Mouse (Mus musculus) fibroblast of lung, adult 2 months (primary cell): ENCODE results near the gene Naxe.

Source experiments
- DNase-seq: peaks from one replicate; pipeline ENCODE4 v3.0.0-alpha.2; 2011; ENCODE audit warnings: low read depth

Naxe gene

GRCm38 (mm10) chr3:88057902-88058696, at the start of gene Naxe:
Gene Naxe (minus strand): TSS chr3:88058495.
- DNase-seq = peak; percentile 66

DNA sequence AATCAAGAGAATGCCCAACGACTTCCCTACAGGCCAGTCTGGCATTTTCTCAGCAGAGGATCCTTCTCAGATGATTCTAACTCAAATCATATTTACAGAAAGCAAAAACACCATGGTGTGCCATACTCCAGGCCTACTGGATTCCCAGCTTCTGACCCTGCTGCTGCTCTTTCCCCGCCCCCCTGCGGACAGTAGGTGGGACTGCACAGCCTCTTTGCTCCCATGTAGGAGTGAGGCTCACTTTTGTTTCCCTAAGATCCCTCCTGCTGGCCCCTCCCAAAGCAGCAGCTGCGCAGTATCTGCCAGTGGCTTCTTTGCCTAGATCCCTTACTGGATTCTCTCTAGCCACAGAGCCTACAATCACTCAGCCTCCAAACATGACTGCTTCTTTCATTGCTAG, 47.8 kb upstream of the Naxe start:
- no peak for DNase-seq

- DNase-seq = no peak
These were observed 44.3 kb upstream of the Naxe start for GRCm38 (mm10) chr3:88102611-88103010.

DNA sequence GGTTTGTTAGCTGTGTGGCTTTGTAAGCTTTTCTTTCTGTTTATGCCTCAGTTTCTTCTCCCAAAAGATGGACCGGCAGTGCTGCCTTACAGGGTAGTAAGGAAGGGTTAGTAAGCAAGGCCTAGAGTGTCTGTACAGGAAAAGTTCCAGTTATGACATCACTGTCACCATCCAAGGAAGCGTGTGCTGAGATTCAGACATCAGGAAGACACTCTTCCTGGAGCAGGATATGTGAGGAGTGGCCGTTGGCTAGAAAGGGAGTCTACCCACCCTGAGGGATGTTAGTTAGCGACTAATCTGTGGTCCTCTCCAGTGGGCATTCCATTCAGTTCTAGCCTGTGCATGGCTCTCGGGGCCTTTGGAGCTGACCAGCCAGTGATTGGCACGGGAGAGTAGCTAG, 43.9 kb upstream of the Naxe start:
- no peak for DNase-seq

DNA sequence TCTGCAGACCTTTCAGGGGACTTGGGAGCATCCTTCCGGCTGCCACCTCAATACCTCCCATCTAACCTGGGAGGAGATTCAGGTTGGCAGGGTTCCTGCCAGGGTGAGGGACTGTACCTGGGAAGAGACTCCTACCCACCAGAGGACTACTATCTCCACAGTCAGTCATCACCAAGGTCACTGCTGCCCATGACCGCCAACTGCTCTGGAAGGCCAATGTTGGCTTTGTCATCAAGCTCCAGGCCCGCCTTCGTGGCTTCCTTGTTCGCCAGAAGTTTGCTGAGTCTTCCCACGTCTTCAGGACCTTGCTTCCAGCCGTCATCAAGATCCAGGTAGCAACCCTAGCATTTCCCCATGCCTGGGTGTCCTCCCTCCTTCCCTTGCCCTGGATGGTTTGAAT, 43.4 kb upstream of the Naxe start:
- DNase-seq = no peak

DNA sequence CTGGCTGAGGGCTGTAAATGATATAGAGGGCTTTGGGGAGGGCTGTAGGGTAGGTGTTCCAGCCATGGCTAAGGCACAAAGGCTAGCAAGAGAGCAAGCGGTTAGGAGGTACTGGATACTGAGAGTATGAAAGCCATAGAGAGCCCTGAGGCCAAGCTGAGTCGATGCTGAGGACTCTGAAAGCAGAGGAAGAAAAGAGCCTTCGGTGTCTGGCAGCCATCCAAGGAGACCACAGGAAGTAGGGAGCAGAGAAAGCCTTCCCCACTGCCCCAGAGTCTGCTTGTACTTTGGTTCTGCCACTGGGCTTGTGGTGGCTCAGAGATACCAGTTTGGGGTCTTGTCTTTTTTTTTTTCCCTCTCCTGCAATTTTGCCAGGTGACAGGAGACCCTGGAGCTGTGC, 42.0 kb upstream of the Naxe start:
- DNase-seq = no peak

- DNase-seq = no peak
These were observed 39.4 kb upstream of the Naxe start for GRCm38 (mm10) chr3:88097666-88098065.

DNA sequence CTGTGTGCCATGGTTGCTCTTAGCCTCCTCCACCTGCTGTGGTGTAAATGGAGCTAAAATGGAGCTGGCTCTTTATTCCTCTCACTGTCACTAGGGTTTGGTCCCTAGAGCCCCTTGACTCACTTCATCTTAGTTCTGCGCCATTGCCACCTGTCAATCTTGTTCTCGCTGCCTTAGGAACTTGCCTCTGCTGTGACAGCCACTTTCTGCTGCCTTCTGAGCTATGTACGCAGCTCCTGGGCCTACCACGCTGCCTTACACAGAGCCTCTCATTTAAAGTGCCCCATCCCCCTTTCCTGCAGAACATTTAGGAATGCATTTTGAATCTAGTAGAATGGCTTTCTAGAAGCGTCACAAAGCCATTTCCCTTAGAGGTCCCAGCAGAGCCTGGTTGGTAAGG, 35.8 kb upstream of the Naxe start:
- no peak for DNase-seq

- DNase-seq = no peak
These were observed 32.3 kb upstream of the Naxe start for GRCm38 (mm10) chr3:88090616-88091015.

GRCm38 (mm10) chr3:88090106-88090505, 31.8 kb upstream of the Naxe start:
- no peak for DNase-seq

DNA sequence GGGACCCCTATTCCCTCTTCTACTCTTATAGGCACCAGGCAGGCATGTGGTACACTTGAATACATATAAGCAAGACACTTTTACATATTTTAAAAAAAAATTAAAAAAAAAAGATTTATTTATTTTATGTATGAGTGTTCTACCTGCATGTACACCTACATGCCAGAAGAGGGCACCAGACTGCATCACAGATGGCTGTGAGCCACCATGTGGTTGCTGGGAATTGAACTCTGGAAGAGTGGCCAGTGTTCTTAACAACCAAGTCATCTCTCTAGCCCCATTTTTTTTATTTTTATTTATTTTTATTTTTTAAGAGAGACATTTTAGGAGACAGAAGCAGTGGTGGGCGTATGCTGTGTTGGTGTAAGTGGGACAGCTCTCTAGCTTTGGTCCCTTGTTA, 29.4 kb upstream of the Naxe start:
- DNase-seq = no peak

DNA sequence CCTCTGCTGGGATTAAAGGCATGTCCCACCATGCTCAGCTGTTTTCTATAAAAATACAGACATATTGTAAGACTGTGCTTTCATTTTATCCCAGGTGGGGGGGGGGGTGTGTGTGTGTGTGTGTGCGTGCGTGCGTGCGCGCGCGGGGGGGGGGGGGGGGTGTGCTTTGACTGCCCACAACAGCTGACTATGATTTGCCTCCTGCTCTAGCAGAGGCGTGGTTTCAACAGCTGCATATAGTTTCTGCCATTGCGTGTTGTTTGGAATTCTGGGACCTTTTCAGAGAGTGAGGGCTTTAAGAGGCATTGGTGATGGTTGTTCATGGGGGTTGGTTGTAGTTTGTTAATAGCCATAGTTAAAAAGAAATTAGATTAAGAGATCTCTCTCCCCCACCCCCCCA, 27.2 kb upstream of the Naxe start:
- no peak for DNase-seq

- no peak for DNase-seq
These were observed 25.7 kb upstream of the Naxe start for GRCm38 (mm10) chr3:88084001-88084400.

DNA sequence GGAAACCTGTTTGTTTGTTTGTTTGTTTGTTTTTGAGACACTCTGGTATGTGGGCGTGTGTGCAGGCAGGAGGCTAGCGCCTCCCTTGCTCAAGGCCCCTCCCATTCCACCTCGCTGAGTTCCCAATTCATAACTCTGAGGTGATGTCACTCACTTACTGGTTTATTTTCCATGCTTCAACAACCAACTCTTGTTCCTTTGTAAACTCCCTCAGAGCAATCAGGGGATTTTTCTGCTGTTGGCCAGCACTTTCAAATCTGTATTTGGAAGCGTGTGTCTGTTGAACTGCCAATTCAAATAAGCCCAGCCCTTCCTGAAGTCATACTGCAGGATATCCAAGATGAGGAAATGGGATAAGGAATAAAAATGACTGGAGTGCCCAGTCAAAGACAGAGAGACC, 24.4 kb upstream of the Naxe start:
- peak; percentile 68 for DNase-seq

DNA sequence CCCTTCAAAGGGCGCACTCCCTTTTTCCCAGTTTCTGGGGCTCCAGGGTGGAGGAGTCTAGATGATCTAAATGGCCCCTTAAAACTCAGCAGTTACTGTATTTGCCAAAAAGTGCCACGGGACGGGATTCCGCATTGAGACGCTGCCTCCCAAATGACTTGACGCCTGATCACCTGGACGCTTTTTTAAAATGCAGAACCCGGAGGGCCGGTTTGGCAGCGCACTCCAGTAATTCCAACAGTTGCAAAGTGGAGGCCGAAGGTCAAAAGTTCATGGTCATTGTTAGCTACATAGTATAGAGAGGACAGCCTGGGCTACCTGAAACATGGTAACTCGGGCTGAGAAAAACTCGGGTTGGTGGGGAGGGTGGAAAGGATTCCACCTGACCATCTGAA, 23.9 kb upstream of the Naxe start:
- no peak for DNase-seq

DNA sequence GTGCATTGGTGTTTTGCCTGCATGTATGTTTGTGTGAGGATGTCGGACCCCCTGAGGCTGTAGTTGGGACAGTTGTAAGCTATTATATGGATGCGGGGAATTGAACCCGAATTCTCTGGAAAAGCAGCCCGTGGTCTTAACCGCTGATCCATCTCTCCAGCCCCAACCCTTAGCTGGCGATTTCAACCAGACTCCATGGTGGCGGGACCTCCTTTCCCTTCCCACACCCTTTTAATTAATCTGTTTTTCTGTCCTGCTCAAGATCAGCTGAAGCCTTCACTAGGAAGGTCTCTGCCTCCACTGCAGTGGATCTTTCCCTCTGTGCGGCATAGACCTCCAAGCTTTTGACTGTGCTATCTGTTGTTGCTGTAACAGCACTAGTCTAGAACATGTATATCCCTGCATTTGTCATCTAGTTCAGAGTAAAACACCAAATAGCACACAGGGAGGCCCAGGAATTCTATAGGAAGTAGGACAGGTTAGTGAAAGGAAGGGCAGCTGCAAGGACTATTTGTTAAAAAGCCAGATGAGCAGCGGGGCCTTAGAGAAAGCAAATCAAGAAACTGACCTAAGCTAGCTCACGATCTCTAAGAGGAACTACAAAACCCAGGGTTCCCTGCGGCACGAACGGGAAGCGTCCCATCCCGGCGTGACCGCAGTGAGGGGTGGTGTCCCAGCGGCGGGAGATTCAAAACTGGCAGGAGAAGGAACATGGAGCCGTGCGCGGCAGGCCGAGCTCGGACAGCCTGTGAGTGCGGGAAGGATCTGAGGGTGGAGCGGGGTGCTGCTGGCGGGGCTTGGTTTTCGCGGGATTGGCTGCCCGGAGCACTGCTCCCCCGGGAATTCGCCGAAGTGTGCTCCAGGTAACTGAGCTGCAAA, 23.3 kb upstream of the Naxe start, which contains the start of gene Iqgap3:
Iqgap3 (plus strand) TSS at position 627 of the 879 bp plus-strand sequence.
- DNase-seq = peak; percentile 78

GRCm38 (mm10) chr3:88078204-88078603, 19.9 kb upstream of the Naxe start, which contains the start of gene Ttc24:
Gene Ttc24 (minus strand): TSS chr3:88078304.
- no peak for DNase-seq

DNA sequence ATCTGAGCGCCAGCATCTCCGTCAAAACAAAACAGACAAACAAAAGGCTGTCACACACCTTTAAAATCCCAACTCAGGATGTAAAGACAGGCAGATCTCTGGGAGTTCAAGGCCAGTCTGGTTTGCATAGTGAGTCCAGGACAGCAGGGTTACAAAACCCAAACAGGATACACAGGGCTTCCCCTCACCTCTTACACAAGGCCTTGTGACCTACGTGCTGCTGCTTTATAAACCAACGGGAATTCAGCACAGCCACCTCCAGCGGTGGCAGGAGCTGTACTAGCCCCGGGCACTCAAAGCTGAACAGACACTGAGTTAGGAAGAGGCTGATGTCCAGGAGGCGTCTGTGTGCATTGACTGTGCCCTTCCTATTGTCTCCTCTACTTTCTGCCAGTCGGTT, 19.1 kb upstream of the Naxe start:
- DNase-seq = no peak

DNA sequence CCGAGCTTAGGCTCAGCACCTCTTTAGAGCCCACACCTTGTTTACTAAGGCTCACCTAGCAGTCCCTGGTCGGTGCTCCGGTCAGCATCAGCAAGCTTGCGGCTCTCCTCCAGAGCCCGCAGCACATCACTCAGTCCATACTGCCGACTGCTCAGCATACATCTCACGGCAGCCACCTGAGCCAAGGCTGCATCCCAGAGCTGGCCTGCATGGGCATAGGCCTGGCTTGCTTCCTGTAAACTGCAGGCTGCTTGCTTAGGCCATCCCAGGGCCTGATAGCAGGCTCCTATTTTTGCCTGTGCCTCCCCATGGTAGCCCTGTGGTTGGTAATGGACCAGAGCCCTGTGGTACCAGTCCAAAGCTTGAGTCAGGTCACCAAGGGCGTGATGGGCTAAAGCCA, 16.5 kb upstream of the Naxe start:
- DNase-seq = no peak

DNA sequence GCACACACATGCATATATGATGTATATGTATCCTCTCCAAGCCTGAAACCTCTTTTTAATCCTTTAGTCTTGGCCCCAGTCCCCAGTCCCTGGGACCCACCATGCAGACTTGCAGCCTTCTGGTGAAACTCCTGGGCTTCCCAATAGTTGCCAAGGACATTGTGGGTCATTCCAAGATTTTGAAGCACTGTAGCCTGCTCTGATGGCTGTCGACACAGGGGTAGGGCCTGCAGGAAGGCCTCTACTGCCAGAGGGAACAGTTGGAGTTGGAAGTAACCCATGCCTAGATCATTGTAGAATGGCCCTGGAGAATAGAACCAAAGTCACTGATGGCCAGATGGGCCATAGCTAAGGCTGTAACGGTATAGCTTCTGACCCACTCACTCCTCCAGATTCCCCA, 16.1 kb upstream of the Naxe start:
- no peak for DNase-seq

DNA sequence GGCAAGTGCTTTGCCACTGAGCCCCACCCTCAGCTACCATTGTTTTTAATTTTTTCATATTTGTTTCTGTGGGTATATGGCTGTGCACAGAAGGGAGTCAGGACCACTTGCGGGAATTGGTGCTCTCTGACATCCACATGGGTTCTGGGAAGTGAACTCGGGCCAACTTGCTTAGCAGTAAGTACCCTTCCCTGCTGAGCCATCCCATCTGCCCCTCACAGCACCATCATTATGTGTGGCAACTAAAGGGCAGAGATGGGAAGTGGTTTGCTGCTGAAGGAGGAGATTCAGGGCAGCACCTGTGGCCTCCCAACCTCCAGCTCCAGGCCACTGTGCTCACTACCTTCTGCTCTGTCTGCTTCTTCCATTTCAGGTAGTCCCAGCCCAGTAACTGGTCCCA, 15.3 kb upstream of the Naxe start:
- DNase-seq = no peak

- DNase-seq = peak; percentile 62
These were observed 13.5 kb upstream of the Naxe start for GRCm38 (mm10) chr3:88071783-88072182.

- DNase-seq = no peak
These were observed 10.1 kb upstream of the Naxe start for GRCm38 (mm10) chr3:88068386-88068785.
